Mouse (Mus musculus) urinary bladder, postnatal 10 days (tissue): ENCODE results near the gene Tgif1.
"Not testable (repeated sequence)": the region's sequence is repeated elsewhere in the genome, so short reads cannot be mapped to it uniquely, and the experiment has no call there.

Experiments used
- DNase-seq: peaks from one replicate; pipeline ENCODE4 v3.0.0; 2022; ENCODE audit warnings: low spot score

Gene Tgif1

DNA sequence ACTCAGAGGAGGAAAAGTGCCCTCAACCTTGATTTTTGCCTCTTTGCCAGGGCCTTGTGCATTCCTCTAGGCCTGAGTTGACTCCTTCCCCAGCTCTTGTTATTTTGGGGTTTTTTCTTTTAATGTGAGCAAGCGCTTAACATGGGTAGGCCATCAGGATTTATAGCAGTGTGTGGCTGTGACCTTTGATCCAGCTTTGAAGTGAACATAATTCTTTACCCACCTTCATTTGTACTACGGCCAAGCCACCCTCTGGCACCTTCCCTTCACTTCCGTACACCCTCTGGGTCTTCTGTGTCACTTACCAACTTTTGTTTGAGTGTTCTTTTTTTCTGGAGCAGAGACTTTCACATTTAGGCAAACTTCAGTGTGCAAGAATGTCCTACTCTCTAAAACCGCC is 10.1 kb downstream of the Tgif1 start:
- no peak for DNase-seq

DNA sequence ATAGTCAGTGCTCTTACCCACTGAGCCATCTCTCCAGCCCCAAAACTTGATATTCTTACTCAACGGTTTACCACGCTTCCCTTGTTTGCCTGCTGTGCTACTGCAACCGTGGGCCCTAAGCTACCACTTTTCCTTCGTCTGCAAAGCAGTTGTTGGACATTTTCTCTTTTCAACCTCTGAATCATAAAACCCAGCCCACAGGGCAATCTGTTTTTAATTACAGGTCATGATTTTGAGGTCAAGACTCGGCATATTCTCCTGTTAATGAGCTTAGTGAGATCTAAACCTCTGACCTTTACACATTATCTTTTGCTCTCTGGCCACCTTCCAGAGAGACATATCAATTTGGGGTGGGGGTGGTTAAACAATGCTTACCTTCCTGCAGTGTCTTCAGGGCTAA is 14.8 kb downstream of the Tgif1 start:
- DNase-seq, result no peak

DNA sequence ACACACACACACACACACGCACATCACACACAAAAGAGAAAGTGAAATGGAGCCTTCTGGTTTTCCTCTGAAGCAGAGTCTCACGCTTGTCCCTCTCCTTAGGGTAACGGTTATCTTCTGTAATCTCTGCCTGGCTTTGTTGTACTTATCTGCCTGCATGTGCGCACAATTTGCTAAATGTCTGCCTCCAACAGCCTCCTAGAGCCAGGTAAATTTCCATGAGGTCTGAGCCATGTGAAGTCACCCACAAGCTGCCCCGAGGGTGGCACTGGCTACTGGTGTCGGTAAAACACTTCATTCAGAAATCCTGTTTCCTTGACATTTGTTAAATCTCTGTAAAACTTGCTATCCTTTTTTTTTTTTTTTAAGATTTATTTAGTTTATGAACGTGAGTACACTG is 15.3 kb downstream of the Tgif1 start:
- no peak for DNase-seq

DNA sequence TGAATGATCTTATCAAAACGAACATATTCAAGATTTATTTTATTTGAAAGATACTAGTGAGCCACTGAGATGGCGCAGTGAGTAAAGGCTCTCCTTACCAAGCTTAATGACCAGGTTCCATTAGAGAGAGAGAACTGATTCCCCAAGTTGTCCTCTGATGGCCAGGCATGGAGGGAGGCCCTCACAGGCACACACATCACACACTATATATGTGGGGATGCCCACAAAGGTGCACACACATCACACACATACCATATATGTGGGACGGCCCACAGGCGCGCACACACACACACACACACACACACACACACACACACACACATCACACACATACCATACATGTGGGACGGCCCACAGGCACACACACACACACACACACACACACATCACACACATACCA is 15.9 kb downstream of the Tgif1 start:
- not testable (repeated sequence) for DNase-seq

DNA sequence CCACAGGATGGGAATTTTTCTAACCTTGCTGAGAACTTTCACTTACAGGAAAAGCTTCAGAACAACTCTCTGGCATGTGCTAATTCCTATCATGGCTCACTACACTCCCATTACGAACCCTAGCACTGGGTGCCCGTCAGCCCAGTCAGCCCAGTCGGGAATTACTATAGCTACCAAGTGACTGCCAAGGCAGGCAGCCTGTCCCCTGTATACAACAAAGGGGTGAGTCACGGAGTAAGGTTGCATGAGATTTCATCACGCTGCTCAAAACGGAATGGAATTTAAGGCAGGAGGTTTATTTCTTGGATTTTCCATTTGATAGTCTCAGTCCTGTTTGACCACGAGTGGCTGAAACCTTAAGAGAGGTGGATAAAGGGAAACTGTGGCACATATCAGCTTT is 16.5 kb downstream of the Tgif1 start:
- DNase-seq, result no peak

DNA sequence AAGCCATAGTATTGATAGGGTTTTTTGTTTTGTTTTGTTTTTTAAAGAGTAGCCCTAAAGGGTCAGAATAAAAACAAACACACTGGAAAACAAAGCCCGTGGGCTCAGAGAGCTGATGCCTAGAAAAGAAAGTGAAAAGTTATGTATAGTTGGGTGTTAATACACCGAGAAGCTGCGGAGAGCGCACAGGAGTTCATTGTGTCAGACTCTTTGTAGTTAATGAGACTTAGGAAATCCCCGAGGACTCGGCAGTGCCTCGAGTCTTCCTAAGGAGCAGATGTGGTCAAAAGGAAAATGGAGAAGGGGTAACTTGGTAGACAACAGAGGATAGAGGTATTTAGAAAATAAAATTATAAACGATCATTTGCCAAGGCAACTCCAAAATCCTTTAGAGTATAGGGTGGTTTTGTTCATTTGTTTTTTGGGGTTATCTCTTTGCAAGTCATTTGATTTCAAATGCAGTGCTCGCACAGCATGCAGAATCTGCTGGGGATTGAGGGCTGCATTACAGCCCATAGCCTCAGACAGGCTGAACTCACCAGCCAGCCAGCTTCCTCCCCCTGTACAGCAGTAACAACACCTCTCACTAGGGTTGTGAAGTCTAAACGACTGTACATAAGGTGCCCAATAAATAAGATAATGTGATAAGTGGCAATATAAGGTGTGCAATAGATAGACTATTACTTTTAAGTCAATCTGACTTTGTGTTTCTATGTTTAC is 18.1 kb downstream of the Tgif1 start:
- no peak for DNase-seq

DNA sequence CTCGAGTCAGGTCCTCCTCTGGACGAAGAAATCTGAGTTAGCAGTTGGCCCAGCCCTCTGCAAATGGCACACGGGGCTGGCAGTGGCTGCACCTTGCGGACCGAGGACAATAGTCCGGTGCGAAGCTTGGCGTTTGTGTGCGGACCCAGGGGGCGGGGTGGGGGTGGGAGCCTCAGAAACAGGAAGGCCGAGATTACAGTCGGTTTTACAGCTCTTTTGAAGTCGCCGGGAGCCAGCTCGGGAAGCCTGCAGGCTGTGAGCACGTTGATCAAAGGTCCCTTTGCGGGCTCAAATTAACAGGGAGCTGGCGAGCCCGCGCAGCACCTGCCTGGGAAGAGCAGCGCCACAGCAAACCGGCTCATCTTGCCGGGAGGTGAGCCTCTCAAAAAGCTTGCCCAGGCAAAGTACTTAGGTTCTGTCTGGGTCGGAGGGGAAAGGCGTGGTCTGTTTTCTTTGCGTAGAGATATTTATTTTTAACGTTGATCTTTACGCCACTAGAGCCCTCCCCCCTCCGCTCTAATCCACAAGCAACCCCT is 18.8 kb downstream of the Tgif1 start:
- DNase-seq, result no peak

DNA sequence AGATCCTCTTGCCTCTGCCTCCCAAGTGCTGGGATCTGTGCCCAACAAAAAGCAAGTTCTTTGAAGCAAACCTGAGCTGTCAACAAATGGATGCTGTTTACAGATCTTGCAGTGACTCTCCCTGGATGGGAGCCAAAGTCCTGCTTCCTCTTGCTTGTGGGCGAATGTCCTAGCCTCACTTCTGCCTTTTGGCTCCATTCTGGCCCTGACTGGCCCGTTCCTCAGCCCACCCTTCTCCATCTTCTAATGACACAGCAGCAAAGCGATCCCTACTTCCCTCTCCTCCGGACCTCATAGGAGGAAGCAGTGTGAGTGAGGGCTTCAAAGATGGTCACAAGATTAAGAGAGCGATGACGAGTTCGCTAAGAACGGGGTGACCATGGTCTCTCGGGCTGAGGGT is 20.8 kb downstream of the Tgif1 start:
- no peak for DNase-seq

DNA sequence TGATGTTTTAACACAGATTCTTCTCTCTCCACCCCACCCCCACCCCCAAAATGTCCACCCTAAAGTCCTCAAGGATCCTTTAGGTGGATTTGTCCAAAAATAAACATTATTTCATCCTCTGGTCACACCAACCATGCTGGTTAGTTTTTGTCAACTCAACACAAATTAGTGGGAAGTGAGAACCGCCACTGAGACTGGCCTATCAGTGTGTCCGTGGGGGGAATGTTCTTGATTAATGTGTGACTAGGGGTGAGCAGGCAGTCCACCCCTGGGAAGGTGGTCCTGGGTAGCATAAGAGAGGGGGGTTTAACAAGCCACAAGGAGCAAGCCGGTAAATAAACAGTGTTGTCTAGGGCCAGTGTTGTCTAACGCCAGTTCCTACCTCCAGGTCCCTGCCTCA is 21.8 kb downstream of the Tgif1 start:
- DNase-seq, result no peak

DNA sequence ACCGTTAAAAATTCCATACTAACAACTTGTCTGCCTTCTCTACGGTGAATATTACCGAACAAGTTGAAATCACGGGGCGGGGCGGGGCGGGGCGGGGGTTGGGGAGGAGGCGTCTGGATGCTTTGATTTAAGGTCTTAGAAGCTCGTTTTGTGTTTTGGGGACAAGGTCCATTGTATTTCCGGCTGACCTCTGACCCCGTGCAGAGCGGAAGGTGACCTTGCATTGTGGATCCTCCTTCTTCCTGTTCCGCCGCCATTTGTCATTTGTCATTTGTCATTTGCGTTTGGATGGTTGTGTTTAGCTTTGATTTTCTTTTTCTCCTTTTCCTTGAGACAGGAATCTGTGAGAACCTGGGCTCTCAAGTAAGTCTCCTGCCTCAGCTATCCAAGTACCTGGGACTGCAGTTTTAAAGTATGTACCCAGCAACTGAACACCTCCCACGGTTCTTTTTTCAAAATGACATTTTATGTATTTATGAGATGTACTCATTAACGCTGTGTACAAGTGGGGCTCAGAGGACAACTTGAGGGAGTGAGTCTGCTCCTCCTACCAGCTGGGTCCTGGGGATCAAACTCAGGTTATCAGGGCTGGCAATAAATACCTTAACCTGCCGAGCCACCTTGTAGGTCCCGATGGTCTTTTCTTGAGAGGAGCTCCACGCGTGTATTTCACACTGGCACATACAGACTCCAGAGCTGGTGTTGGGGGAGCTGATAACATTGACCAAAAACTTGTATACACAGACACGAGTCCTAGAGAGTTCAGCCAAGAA is 23.2 kb downstream of the Tgif1 start:
- no peak for DNase-seq

DNA sequence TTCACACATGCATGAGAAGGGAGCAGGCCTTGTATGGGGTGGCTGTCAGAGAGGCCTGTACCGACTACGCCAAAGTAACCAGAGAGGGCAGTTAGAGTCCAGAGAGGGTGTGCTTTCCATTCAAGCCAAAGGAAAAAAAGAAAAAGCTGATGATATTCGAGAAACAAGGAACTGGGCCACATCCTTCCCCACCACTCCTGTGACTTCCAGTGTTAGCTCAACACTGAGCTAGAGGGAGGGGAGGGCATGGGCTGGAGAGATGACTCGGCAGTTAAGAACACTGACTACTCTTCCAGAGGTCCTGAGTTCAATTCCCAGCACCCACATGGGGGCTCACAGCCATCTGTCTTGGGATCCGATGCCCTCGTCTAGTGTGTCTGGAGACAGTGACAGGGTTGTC is 24.1 kb downstream of the Tgif1 start:
- no peak for DNase-seq

DNA sequence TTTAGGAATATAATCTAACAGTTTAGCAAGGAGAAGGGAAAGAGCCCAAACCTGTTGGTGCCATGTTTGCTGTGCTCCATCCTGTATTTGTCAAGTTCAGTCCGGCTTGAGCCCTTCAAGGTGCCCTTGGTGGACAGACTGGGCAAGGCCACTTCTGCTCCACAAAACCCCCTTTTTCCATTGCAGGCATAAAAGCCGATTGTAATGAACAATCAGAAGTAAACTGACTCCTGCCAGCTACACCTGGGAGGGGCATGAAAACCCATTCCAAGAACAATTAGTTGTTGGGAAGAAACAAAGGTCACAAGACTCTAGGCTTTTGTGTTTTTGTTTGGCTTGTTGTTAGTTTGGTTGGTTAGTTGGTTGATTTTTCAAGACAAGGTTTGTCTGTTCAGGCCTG is 24.8 kb downstream of the Tgif1 start:
- no peak for DNase-seq

DNA sequence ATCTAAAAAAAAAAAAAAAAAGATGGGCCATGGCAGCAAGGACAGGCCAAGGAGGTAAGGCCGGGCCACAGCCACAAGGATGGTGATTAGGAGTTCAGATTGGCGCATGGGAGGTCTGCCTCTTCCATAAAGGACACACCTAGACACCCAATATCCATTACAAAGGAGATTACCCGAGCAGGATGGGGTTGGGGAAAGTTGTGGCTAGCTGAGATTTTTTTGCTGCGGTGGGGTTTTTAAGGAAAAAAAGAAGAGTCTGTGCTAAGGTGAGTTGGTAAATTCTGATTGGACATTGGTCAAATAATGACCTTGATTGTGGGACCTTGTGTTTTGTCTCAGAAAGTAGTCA is 25.2 kb downstream of the Tgif1 start:
- DNase-seq, result no peak

DNA sequence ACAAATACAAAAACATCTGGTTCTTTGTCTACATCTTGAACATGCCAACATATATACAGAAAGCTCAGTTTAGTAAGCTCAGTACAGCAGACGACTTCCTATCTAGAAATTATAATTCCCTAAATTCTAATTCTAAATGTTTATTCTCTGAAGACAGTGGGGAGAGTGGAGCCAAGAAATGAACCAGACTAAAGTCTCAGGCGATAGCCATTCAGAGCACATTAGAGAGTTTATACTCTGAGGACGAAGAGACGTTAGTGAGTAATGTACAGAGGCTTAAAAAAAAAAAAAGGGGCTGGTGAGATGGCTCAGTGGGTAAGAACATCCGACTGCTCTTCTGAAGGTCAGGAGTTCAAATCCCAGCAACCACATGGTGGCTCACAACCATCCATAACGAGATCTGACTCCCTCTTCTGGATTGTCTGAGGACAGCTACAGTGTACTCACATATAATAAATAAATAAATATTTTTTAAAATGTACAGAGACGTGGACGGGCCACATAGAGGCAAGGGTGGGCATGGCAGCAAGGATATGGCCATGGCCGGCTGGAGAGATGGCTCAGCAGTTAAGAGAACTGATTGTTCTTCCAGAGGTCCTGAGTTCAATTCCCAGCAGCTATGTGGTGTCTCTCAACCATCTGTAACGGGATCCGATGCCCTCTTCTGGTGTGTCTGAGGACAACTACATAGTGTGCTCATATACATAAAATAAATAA is 25.7 kb downstream of the Tgif1 start:
- not testable (repeated sequence) for DNase-seq

DNA sequence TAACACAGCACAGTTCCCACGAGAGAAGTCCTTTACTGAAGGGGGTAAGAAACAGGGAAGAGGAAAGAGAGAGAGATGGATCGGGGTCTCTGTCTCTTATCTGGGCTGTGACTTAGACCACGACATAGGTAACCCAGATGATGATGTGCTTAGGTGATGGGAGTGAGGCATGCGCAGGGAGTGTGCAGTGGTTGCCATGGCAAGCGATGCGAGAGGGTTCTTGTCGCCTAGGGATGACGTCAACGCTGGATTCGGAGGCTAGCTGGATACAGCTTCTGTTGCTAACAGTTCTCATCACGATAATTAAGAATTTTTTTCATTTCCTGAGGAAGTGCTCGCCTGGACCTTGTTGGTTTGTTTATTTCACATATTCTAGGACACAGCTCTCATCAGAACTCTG is 27.1 kb downstream of the Tgif1 start:
- no peak for DNase-seq

DNA sequence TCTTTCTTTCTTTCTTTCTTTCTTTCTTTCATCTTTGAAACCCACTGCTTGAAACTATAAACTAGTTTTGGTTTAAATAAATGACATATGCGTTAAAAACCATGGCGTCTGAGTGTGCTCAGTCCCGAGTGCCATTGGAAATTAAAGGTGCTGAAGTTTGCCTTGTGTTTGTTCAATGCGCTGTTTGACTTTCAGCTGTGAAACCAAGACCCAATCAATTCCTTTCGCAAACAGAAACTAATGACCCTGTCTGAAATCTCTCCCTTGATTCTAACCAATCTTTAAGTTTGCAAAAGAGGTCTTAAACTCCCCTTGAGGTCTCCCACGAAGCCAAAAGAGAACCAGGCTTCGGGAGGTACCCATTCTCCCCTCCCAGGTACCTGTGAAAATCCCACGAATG is 30.3 kb downstream of the Tgif1 start:
- DNase-seq, result no peak

DNA sequence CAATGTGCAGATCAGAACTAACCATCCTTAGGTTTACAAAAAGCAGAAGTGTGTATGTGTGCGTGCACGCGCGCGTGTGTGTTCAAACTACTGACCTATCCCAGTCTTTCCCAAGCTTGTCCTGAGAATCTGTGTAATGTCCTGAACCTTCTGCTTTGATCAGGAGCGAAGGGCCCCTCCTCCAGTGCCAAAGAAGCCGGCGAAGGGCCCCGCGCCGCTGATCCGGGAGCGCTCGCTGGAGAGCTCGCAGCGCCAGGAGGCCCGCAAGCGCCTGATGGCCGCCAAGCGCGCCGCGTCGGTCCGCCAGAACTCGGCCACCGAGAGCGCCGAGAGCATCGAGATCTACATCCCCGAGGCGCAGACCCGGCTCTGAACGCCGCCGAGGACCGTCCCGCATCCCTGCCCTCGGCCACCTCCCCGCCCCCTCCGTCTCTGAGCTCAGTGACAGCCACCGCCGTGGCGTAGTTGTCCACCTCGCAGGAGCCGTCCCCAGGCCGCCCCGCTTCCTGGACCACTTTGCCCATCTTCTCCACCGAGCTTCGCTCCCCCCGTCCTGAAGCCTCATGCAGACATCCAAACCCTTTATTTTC is 35.4 kb downstream of the Tgif1 start:
- DNase-seq, result no peak

DNA sequence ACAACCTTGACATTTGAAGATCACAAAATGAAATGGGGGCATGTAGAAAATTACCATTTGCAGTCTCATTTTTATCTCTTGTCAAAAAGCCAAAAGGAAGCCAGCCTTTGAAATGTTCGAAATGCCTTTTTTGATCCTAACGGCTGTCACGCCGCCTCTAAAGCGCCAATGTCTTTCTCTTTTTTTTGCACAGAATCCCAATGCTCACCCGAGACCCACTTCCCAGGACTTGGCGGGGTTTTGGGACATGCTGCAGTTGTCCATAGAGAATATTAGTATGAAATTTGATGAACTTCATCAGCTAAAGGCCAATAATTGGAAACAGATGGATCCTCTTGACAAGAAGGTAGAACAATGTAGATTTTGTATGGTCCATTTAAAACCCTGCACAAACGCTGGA is 38.3 kb downstream of the Tgif1 start:
- DNase-seq, result no peak

DNA sequence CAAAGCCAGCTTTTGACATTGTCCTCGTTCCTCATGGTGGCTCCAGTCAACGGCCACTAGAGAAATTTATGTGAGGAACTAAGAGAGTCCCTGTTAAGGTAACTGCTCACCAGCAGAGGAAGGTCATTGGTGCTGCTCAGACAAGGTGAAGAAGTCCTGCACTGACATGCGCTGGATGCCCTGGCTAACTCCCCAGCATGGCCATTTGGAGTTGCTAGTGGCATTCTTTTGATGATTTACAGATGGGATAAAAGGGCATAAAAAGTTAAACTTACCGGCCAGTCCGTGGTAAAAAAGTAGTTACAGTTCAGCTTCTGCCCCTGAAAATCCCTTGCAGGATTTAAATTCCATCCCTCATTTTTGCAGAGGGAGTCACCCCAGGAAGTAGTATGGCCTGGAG is 42.6 kb downstream of the Tgif1 start:
- no peak for DNase-seq

DNA sequence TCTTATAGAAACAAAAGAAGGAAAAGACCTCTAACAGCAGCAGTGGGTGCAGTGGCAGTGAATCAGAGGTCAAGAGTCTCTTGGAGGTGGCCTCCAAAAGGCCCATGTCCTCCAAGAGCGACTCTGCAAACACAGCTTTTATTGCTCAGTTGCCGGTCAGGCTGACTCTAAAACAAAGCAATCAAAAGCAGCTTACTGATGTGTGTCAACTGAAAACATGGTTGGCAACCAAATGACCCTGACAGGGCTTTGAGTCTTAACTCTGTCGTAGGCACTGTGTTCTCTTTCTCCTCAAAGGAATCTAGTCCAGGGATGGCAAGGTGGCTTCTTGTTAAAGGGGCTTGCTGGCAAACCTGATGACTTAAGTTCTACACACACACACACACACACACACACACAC is 43.6 kb downstream of the Tgif1 start:
- no peak for DNase-seq

DNA sequence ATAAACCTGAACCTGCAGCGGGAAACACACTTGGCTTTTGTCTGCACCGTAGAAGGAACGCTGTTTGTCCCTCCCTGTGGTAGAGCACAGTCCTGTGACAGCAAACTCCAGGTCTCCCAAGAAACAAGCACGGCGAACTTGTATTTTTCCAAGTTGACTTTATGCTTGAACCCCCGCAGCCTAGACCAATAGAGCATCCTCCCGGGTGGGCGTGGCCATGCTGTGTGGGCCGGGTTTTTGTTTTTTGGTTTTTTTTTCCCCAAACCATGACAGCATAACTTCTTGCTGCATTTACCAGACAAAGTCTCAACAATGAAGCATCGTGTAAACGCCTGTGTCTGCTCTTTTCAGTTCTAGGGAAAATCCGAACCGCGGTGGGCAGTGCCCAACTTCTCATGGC is 44.5 kb downstream of the Tgif1 start:
- no peak for DNase-seq

DNA sequence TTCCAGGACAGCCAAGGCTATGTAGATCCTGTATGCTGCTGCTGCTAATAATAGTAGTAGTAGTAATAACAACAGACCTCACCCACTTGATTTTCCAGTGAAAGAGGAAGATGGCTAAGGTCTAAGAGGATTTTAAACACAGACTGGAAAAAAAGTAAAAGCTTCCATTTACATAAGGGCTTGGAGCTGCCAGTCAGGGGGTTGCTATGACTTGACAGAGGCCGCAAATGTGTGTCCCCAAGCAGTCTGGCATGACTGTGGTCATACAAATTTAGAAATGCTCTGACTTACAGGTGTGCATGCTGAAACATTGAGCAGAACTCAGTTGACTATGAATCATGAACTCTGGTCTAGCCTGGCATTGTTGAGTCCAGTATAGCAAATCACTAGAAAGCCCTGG is 45.5 kb downstream of the Tgif1 start:
- DNase-seq, result no peak

DNA sequence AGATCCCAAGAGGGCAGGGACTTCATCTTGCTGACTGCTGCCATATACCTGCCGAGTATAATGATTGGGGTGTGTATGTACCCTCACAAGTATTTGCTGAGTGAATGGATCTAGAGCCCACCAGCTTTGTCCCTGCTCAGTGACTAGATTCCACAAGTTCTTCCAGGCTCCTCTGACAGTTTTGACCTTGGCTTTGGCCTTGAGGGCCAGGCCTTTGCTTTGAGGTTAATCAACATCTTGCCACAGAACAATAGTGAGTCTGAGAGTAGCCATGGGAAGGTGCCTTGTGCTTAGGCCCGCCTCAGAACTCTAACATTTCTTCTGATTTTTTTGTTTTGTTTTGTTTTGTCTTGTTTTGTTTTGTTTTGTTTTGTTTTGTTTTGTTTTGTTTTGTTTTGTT is 46.7 kb downstream of the Tgif1 start:
- DNase-seq, result no peak
